Mouse (Mus musculus) neural tube, postnatal 0 days (tissue): ENCODE data around the gene 4921511M17Rik. TPM values are rescaled to one million over a fixed set of nuclear protein-coding genes. Genes with fewer than 3 reads are reported as not detected.

ENCODE experiments used
- polyA plus RNA-seq: library from polyadenylated mRNA; unstranded; fragments of >200 nt; fragmentation: Nextera tagmentation; extraction: Ambion mirVana; gene quantifications from 2 replicates; pipeline ENCODE4 v1.2.1, GENCODE M21; 2015

The 4921511M17Rik gene
- polyA plus RNA-seq: not detected in 2 replicates

GRCm38 (mm10) chrX:154033727-154034126, at the start of gene 4921511M17Rik:
4921511M17Rik (minus strand) TSS chrX:154033827.

GRCm38 (mm10) chrX:154054939-154055338, 21.3 kb upstream of the 4921511M17Rik start, which contains the start of gene Gm10057:
Gm10057 (minus strand) TSS chrX:154055039.

GRCm38 (mm10) chrX:154012540-154012939, 21.1 kb downstream of the 4921511M17Rik start, which contains the start of gene Samt1:
Samt1 (minus strand) TSS chrX:154012640.

Other genes starting within 250 kb of the 4921511M17Rik start
- 25.2 and 26.7 TPM in 2 replicates for gene Spin2c, start 201.6 kb downstream of the 4921511M17Rik start, polyA plus RNA-seq
- gene Samt1, start 21.2 kb downstream of the 4921511M17Rik start, polyA plus RNA-seq: not detected in 2 replicates
- not detected in 2 replicates for gene Gm10057, start 21.2 kb upstream of the 4921511M17Rik start, polyA plus RNA-seq
- gene Gm15140, start 86.9 kb upstream of the 4921511M17Rik start, polyA plus RNA-seq: not detected in 2 replicates